Mouse (Mus musculus): ENCODE results near the gene Ublcp1.

The Ublcp1 gene

DNA sequence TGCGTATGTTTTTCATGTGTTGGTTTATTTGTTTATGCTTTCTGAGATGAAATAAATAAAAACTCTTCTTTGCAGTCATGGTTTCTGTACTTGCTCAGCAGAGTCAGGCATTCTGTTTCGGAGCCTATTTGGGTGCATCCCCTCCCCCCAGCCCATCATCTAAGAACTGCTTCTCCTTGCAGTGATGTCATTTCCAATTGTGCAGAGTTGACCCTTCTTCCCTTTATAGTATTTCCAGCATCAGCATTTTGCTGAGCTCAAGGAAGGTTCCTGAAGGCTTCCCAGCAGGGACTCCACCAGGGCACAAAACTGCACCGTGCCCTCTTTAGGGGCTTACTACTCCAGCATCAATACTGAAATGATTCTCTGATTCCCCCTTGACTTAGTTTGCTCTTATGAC is 55.7 kb downstream of the Ublcp1 start:
- DNase-seq: no peak

DNA sequence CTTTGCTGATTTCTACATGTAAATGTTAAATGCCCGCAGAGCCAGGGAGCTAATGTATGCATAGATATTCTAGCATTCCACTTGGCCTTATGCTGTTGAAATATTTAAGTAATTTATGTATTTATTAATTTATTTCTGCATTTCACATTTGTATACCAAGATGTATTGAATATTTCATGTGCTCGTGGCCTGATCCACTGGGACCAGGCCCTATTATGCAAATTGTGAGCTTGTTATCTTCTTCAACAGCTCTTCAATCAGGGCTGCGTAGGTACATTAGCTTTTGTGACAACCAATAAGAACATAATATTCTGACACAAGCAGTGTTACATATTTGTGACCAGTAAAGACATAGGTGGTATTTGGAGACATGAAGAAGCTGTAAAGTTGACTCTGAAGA is 56.9 kb downstream of the Ublcp1 start:
- DNase-seq: no peak

DNA sequence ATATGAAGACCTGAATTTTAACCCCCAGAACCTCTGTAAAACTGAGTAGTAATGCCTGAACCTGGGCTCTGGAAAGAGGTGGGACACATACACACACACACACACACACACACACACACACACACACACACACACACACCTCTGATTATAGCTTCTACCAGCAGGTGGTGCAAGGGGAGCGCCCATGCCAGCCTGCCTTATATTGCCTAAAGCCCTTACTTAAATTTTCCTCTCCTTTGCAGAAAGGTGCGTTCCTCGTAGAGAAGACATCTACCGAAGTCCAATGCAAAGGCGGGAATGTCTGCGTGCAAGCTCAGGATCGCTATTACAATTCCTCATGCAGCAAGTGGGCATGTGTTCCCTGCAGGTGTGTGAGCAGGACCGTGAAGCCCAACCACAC is 58.0 kb downstream of the Ublcp1 start:
- no peak for DNase-seq

DNA sequence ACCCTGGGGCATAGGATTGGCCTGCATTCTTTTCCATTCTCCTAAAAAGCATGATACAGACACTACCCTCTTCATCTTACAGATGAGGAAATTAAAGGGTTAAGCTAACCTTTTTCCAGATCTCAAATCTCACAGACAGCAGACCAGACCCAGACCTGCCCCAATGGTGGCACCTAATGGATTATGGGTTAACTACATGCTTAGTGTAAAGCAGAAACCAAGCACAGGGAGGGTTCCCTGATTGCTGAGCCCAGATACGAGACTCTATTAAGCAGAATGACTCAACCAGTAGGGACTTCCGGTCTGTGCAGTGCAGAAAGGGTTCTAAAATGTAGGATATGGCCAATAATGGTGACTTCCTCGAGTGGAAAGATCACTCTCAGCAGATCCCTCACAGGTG is 59.9 kb downstream of the Ublcp1 start:
- DNase-seq: no peak

DNA sequence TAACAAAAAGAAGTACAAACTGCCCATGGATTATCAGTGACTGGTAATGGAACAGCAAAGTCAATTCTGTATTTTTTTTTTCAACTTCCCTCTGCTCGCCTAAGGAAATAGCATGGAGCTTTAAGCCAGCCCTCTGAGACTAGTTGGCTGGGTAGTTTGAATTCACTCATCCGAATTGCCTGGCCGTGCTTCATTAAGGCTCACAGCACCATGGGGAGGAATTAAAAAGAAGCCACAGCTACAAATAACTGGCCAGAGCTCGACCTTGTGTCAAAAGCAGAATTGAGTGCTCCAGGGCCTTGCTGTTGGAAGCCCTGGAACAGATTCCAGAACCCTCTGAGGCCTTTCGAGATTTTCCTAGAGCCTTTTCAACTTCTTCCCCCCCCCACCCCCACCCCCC is 61.7 kb downstream of the Ublcp1 start:
- DNase-seq: no peak

DNA sequence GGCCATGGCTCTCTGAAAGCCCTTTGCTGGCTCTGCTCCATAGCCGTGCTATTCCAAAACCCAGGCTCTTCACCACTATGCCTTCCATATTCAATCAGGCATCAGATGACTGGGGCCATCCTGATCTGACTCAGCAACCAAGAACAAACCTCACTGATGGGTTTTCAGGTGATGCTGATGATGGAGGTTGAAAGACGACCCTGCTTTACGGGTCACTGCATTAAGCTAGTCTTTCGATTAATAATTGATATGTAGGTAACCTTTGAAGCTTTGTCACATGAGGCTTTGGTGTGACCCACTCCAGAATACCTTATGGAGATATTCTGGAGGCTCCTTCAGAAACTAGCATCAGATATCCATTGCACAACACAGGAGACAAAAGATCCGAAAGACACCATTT is 63.8 kb downstream of the Ublcp1 start:
- no peak for DNase-seq

DNA sequence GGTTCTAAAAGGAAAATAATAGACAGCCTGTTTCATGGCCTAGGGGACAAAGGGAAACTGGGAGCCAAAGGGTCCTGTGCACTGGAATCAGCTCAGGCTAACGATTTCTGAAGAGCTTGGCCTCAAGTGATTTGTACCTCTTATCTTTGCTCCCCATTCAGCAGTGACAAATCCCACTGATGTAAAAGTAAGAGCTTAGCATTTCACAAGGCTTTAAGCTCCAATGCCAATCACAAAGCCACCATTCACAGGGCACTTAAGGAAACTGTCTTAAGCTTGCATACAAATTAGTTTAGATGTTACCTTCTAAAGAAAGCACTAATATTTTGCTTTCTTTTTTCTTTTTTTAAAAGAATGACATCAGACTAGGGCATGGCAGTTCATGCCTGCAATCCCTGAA is 64.3 kb downstream of the Ublcp1 start:
- DNase-seq: no peak

DNA sequence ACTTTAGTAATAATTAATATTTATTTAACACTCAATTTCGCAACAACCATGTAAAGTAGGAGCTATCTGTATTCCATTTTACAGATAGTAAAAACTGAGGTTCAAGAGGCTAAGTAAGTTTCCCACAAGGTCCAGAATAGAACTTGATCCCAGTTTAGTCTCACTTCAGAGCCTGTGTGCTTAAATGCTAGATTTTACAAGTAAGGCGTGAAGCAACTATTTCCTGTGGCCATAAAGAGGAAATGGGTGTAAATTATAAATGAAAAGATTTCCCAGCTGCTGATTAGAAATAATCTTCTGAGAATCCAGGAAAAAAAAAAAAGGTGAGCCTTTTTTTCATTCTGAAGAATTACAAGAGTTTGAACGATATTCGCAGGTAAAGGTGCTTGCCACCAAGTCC is 65.2 kb downstream of the Ublcp1 start:
- no peak for DNase-seq
